Mouse (Mus musculus) liver, adult 2 months (tissue): ENCODE results near the gene Cdc6. TPM values are rescaled to one million over a fixed set of nuclear protein-coding genes. Genes with fewer than 3 reads are reported as not detected.
A peak's percentile ranks its signal among the peaks of the same experiment; 100 is the strongest.

Experiments used
- DNase-seq: peaks from one replicate; pipeline ENCODE4 v3.0.0-alpha.2; 2011; ENCODE audit warnings: low read depth, low spot score; ENCODE audit errors: extremely low read depth
- H3K27ac ChIP-seq: fragments of 200-500 bp; replicated peaks from 2 replicates; pipeline ENCODE4 v1.5.1; 2012; ENCODE audit warnings: low read depth, mild to moderate bottlenecking, control low read depth, inconsistent platforms, low read length; ENCODE audit not compliant: insufficient read depth
- H3K27me3 ChIP-seq: fragments of 200-500 bp; 2 replicates; pipeline ENCODE4 v1.6.1; 2012; ENCODE audit warnings: mild to moderate bottlenecking, moderate library complexity, low read length, inconsistent platforms; ENCODE audit not compliant: control insufficient read depth, insufficient read depth
- H3K36me3 ChIP-seq: fragments of 200-500 bp; 2 replicates; pipeline ENCODE4 v1.6.1; 2012; ENCODE audit warnings: low read length, inconsistent platforms; ENCODE audit not compliant: control insufficient read depth, insufficient read depth
- H3K4me1 ChIP-seq: fragments of 200-500 bp; 2 replicates; pipeline ENCODE4 v1.6.1; 2011; ENCODE audit warnings: low read length; ENCODE audit not compliant: control insufficient read depth, insufficient read depth
- H3K4me3 ChIP-seq: fragments of 200-500 bp; 2 replicates; pipeline ENCODE4 v1.5.1; 2011; ENCODE audit warnings: low read depth, mild to moderate bottlenecking, control low read depth, low read length, moderate library complexity; ENCODE audit not compliant: insufficient read depth
- H3K79me2 ChIP-seq: fragments of 200-500 bp; 2 replicates; pipeline ENCODE4 v1.6.1; 2012; ENCODE audit warnings: inconsistent platforms, mild to moderate bottlenecking, low read length, moderate library complexity; ENCODE audit not compliant: control insufficient read depth, insufficient read depth
- H3K9ac ChIP-seq: fragments of 200-500 bp; 2 replicates; pipeline ENCODE4 v1.6.1; 2012; ENCODE audit warnings: low read depth, mild to moderate bottlenecking, control low read depth, inconsistent platforms, low read length
- CTCF ChIP-seq: fragments of 200-500 bp; IDR thresholded peaks from 2 replicates; pipeline ENCODE4 v1.5.1; 2011; ENCODE audit warnings: low read depth, low read length, control low read depth
- POLR2A ChIP-seq: fragments of 200-500 bp; IDR thresholded peaks from 2 replicates; pipeline ENCODE4 v1.6.1; 2011; ENCODE audit warnings: low read length, control low read depth; ENCODE audit not compliant: insufficient read depth; ENCODE audit errors: extremely low read depth
- WGBS: fragments of 180-500 bp; shearing (Covaris S2); methylation state at CpG from one replicate; pipeline ENCODE4 v1.1.7; 2018; 5-methylcytosine and 5-hydroxymethylcytosine counted together
- polyA plus RNA-seq: library from polyadenylated mRNA; depleted of rRNA; stranded (reverse); fragments of >200 nt; gene quantifications from 2 replicates; pipeline ENCODE4 v1.2.3, GENCODE M21; 2012
- total RNA-seq: library from RNA; depleted of rRNA; stranded (reverse); fragments of >200 nt; gene quantifications from 2 replicates; pipeline ENCODE4 v1.2.3, GENCODE M21; 2014

Cdc6 gene
- total and polyA plus RNA-seq, 2 experiments = 0.07 to 0.09 TPM

DNA sequence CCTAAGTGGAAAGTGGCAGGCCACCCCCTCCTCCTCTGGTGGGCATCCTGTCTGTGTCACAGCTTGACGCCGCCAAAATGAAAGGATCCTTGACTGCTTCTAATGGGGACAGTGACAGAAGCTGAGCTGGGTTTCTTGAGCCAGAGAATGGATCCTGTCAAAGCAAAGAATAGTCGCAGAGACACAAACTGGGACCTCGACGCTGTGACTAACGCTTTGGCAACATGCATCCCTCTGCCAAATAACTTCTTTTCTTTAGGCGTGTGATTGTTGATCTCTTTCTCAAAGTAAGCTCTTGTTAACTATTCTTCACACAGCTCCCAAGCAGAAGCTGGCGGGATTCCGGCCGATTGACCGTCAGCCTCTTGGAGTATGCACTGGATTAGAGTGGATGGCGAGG is 40.3 kb upstream of the Cdc6 start:
- TF ChIP-seq POLR2A (no peak), CTCF (no peak)
- no peak for DNase-seq
- WGBS = 94% methylated on average over 12 of the region's 12 CpGs
- Histone ChIP-seq H3K79me2 (peaks cover 18% of the 10 kb centered on the region; the same call in 1 of the 2 replicates), H3K36me3 (peaks cover 4% of the 10 kb centered on the region; the same call in 1 of the 2 replicates), H3K4me1 (peaks cover 3% of the 10 kb centered on the region), H3K27me3 (no peaks in the 10 kb centered on the region), H3K27ac (no peak overlapping the region), H3K4me3 (no peak overlapping the region), H3K9ac (no peak overlapping the region)

DNA sequence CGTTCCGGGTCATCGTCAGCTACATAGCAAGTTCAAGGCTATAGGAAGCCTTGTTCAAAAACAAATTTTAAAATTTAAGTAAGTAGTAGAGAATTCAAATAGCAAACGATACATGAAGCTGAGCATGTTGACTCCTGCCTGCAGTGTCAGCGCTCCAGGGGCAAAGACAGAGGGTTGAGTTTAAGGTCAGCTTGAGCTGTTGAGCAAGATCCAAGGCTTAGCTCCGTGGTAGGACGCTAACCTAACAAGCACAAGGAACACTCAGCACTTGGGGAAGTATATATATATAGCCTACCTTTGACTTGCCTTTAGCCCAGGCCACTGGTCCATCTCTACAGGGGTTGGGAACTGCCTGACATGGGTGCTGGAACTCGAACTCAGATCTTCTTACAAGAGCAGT is 37.7 kb upstream of the Cdc6 start:
- DNase-seq = no peak
- H3K27ac ChIP-seq = no peak overlapping the region
- H3K4me1 ChIP-seq = no peaks in the 10 kb centered on the region
- WGBS = 64% methylated on average over 8 of the region's 8 CpGs
- H3K79me2 ChIP-seq = peaks cover 24% of the 10 kb centered on the region; the same call in 1 of the 2 replicates
- no peak overlapping the region for H3K9ac ChIP-seq
- TF ChIP-seq POLR2A (no peak), CTCF (no peak)
- no peak overlapping the region for H3K4me3 ChIP-seq
- peaks cover 4% of the 10 kb centered on the region; the same call in 1 of the 2 replicates for H3K36me3 ChIP-seq
- no peaks in the 10 kb centered on the region for H3K27me3 ChIP-seq

DNA sequence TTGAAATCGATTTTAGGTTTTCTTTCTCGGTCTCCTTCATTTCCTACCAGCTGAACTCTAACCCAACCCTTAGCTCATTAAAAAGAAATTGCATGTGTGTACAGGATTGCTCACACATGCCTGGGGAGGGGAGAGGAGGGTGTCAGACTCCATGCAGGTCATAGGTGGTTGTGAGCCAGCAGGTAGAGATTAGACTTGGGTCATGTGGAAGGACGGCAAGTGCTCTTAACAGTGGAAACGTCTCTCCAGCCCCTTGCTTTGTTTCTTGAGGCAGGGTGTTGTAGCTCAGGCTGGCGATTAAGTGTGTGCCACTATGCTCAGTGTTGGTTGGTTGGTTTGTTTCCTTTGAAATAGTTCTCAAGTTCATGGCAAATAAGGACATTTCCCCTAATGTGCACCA is 36.8 kb upstream of the Cdc6 start:
- TF ChIP-seq POLR2A = no peak
- no peak for TF ChIP-seq CTCF
- Histone ChIP-seq H3K4me1 (no peaks in the 10 kb centered on the region), H3K36me3 (peaks cover 4% of the 10 kb centered on the region; the same call in 1 of the 2 replicates), H3K27me3 (no peaks in the 10 kb centered on the region), H3K79me2 (peaks cover 27% of the 10 kb centered on the region; the same call in 1 of the 2 replicates), H3K27ac (no peak overlapping the region), H3K9ac (no peak overlapping the region), H3K4me3 (no peak overlapping the region)
- 87% methylated on average over 5 of the region's 5 CpGs for WGBS
- DNase-seq = no peak

DNA sequence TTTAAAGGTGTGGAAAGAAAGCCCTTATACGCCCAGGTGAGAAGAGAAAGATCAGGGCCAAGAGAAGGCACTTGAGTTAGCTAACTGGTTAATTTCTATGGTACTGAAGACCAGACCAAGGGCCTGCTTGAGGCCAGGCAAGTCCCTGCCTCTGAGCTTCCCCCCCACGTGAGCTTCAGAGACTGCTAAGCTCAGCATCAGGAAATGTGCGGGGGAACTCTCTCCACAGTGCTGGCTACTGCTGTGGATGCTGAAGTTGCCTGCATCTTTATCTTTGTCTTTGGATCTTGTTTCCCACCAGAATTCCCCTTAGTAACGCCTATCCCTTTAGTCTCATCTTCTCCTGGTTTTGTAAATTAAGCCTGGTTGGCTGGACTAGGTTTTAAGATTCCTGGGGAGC is 36.2 kb upstream of the Cdc6 start:
- no peak for DNase-seq
- Histone ChIP-seq H3K27me3 (no peaks in the 10 kb centered on the region), H3K9ac (no peak overlapping the region), H3K36me3 (peaks cover 4% of the 10 kb centered on the region; the same call in 1 of the 2 replicates), H3K79me2 (peaks cover 27% of the 10 kb centered on the region; the same call in 1 of the 2 replicates), H3K27ac (no peak overlapping the region), H3K4me1 (no peaks in the 10 kb centered on the region), H3K4me3 (no peak overlapping the region)
- TF ChIP-seq CTCF = no peak
- no peak for TF ChIP-seq POLR2A
- WGBS = 85% methylated on average over 4 of the region's 4 CpGs

DNA sequence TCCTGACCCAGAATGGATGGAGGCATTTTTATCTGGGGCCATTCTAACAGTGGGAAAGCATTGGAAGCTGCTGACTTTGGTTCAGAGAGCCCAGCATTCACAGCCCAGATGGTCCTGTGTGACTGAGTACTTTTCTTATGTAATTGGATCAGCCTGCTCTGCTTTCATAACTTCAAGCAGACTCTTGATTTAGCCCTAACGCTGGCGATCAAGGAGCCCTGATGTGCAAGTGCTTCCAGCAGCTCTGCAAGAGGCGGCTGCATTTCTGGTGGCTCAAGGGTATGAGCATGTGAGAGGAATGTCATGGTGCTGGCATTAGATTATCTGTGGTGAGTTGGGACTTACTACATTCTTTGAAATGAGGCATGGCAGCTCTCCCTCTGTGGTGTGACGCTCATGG is 35.6 kb upstream of the Cdc6 start:
- Histone ChIP-seq H3K4me3 (no peak overlapping the region), H3K79me2 (peaks cover 30% of the 10 kb centered on the region; the same call in 1 of the 2 replicates), H3K27me3 (no peaks in the 10 kb centered on the region), H3K9ac (no peak overlapping the region), H3K27ac (no peak overlapping the region), H3K36me3 (peaks cover 4% of the 10 kb centered on the region; the same call in 1 of the 2 replicates), H3K4me1 (no peaks in the 10 kb centered on the region)
- WGBS = 91% methylated on average over 4 of the region's 4 CpGs
- TF ChIP-seq POLR2A (no peak), CTCF (no peak)
- no peak for DNase-seq

DNA sequence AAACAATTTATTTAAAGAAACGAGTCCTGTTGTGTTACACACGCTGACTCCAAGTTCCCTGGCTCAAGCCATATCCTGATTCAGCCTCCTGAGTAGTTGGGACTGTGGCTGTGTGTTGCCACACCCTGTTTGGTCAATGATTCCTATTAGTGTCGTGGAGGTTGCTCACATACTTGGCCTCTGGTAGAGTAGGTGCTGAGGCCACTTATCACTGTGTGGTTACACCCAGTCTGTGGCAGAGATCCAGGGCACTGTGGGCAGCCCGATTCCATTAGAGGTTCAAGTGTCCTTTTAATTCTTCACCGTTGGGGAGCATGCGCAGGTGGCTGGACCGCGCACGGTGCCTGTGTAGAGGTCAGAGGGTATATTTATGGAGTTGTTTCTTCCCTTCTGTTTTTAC is 33.7 kb upstream of the Cdc6 start:
- DNase-seq = peak; percentile 50
- TF ChIP-seq CTCF = no peak
- no peak for TF ChIP-seq POLR2A

More for the DNA sequence above, 33.7 kb upstream of the Cdc6 start:
- no peak overlapping the region for H3K27ac ChIP-seq
- no peaks in the 10 kb centered on the region for H3K4me1 ChIP-seq
- no peak overlapping the region for H3K9ac ChIP-seq
- H3K79me2 ChIP-seq = peaks cover 27% of the 10 kb centered on the region; the same call in 1 of the 2 replicates
- no peaks in the 10 kb centered on the region for H3K27me3 ChIP-seq
- 61% methylated on average over 9 of the region's 9 CpGs for WGBS
- H3K4me3 ChIP-seq = no peak overlapping the region
- no peaks in the 10 kb centered on the region; the same call in 1 of the 2 replicates for H3K36me3 ChIP-seq
